Mouse (Mus musculus) left cerebral cortex, adult 9 months (tissue): Measurements from ENCODE around the gene Ak6.

Experiments used
- DNase-seq, 2 experiments: peaks; one replicate each; pipeline ENCODE4 v3.0.0; 2022; ENCODE audit warnings: low spot score in 2 of 2

The Ak6 gene

DNA sequence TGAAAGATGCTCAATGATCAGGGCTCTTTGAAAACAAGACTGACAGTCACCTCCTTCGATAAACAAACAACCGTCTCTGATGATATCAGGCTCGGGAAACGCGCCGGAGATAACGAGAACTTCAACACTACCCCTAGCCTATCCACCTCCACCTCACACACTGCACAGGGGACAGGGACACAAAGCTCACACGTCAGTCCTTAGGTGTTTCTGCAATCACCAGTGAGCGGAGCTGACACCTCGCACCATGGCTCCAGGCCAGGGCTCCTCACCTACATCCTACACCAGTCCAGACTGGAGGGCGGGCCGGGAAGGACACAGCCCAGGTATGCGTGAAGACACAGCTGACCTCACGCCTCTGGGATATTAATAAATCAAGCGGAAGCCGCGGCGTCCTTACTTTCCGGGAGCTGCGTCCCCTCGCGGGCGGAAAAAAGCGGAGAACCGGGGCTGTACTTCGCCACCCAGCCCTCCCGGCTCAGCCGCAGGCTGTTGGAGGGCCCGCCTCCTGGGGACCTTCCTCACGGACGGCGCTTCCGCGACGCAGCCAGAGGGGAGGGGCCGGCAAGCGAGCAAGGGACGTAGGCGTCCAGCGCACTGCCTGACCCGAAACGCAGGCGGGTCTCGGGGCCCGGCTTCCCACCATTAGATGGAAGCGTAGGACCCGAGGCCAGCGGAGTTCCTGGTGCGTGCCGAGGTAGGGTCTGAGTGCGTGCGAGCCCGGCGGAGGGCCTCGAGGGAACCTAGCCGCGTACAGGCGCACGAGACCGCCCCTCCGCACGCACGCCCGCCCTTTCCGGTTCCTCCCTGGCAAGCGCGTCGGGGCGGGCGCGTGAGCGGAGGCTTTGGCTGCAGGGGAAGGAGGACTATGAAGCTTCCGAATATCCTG is at the start of gene Ak6, which contains the start of gene Rad17:
Gene Ak6, plus strand, starts transcription at position 430 of the 889 bp plus-strand sequence.
Gene Rad17, minus strand, starts transcription at position 502 of the 889 bp plus-strand sequence.
- peak; percentile 82 to 92 for DNase-seq

- DNase-seq = no peak
These were observed 49.7 kb upstream of the Ak6 start for GRCm38 (mm10) chr13:100601034-100601433.

- DNase-seq = no peak
These were observed 48.4 kb upstream of the Ak6 start for GRCm38 (mm10) chr13:100602239-100602902.

DNA sequence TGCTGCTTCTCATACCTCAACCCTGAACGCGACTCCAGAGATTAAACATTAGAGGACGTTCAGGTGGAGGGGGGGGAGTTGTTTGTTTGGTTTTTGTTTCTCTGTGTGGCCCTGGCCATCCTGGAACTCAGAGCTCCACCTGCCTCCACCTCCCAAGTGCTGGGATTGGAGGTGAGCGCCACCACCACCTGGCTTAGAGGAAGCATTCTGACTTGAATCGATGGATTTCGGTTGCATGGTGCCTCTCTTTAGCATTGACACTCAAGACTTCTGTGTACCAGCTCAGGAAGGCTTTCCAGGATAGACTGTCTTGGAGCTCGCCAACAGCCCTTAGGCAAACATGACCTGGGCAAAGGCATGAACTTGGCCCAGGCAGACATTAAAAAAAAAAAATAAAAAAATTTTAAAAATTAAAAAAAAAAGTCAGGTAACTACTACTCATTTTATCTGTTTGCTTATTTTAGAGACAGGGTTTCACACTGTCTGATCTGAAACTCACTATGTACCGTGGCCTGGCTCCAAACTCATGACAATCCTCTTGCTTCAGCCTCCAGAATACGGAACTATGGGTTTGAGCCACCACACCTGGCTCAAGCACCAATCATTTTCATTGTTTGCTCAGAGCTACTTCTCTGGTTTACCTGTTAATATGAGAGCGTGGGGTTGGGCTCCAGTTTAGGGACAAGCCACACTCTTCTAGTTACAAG is 47.6 kb upstream of the Ak6 start:
- DNase-seq = no peak

- DNase-seq = no peak
These were observed 47.1 kb upstream of the Ak6 start for GRCm38 (mm10) chr13:100603738-100604095.

DNA sequence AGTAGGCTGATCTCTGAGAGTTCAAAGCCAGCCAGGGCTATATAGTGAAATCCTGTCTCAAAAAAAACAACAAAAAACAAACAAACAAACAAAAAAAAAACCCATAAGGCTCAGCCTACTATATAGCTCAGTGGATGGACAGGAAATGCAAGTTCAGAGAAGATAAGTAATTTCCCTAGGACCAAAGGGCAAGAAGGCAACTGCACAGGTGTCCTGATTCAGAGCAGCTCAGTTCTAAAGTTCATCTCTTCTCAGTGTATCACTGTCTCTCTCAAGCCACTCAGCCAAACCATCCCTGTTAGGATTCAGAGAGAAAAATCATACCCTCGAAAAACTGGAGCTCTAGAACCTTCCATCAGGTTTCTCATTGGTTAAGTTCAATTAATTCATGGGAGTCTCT is 44.9 kb upstream of the Ak6 start:
- no peak for DNase-seq

GRCm38 (mm10) chr13:100607756-100608155 is 43.0 kb upstream of the Ak6 start:
- DNase-seq = no peak

GRCm38 (mm10) chr13:100611266-100611665 is 39.5 kb upstream of the Ak6 start:
- DNase-seq = no peak

DNA sequence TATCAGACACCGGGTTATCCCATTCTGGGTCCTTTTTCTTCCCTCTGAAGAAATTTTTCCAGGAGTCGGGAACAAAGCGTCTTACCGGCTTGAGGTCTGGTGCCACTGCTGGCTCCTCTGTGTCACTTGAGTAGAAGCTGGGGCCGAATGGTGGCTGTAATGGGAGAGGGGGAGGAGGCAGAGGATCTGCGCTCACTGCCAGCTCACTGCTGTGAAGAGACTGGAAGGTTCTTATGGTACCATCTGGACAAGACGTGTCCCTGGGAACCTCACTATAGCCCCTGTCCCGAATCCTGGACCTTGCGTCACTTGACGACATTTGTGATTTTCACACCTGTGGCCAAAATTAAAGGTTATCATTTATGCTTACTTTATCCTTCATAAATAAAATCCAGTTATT is 38.5 kb upstream of the Ak6 start:
- DNase-seq = no peak

- DNase-seq = no peak
These were observed 37.9 kb upstream of the Ak6 start for GRCm38 (mm10) chr13:100612903-100613302.

DNA sequence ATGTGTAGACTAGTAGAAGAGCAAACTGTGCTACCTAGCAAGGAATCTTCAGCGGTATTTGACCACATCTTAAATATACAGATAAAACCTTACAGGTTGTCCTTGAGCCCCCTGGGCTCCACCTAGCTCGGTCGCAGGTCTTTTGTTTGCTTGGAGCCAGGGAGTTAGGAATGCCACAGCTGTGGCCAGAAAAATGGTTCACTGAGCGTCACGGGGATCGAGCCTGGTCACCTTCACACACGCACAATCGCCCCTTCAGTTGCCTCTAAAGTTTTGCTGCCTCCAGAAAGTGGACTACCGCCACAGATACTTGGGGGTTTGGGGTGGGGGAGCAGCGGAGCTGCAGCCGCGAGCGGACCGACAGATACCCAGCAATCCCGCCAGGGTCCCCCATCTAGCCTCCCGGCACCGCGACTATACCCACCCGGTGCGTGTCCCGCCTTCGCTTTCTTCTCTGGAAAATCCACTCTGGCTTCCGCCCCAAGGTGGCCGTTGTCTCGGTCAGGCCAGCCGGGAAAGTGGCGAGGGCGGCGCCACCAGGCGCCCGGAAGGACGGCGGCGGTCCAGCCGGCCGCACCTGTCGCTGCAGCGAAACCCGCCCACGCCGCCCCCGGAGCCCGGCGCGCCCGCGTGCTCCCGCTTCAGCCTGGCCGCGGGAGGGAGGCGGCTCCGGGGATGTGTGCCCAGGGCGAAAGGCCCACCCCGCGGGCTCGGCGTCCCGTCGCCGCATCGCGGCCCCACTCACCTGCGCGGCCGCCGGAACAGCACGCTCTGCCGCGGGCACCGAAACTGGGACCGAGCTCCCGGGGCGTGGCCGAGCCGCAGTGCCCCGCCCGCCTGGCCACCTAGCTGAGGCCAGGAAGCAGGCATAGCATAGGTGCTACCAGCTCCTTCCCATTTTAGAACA is 34.3 kb upstream of the Ak6 start, which contains the start of gene Marveld2:
Gene Marveld2, minus strand, starts transcription at position 791 of the 907 bp plus-strand sequence.
- peak in 1 of 2 experiments; percentile 12 for DNase-seq

GRCm38 (mm10) chr13:100617583-100617982 is 33.2 kb upstream of the Ak6 start:
- DNase-seq = no peak

DNA sequence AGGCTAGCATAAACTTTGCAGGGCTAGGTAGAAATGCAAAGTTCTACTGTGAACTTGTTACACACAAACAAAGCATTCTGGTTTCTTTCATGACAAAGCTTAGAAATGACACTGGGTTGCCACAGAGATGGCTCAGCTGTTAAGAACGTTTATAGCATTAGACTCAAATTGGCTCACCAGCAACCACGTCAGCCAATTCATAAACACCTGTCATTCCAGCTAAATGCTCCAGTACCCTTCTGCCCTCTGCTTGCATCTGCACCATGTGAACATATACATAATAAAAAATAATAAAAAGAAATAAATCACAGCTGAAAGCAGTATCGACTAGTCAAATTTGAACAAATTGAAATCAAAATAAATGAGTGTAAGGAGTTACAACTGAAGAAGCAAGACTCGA is 28.5 kb upstream of the Ak6 start:
- no peak for DNase-seq

DNA sequence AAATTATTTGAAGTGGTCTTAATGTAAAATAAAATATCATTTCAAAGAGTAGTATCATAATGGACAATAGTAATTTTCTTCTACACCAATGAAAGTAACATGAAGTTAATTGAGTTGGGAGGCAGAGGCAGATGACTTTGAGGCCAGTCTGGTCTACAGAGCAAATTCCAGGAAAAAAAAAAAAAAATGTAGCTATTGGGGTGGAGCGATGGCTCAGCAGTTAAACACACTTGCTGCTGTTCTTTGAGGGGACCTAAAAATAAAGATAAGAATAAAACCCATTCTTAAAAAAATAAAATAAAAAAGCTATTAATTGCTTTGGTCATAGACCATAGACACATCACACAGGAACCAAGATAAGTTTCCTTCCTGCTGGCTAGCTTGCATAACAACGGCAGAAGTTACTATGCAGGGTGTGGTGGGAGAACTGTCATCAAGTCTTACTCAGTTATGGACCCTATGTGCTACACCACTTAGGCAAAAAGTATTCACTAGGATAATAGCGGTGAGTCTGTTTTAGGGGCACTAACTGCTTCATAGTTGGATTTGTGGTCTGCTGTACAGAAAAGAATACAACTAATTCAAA is 16.6 kb upstream of the Ak6 start:
- no peak for DNase-seq

GRCm38 (mm10) chr13:100642471-100643209 is 8.1 kb upstream of the Ak6 start:
- DNase-seq = no peak

GRCm38 (mm10) chr13:100648223-100648622 is 2.6 kb upstream of the Ak6 start:
- no peak for DNase-seq

DNA sequence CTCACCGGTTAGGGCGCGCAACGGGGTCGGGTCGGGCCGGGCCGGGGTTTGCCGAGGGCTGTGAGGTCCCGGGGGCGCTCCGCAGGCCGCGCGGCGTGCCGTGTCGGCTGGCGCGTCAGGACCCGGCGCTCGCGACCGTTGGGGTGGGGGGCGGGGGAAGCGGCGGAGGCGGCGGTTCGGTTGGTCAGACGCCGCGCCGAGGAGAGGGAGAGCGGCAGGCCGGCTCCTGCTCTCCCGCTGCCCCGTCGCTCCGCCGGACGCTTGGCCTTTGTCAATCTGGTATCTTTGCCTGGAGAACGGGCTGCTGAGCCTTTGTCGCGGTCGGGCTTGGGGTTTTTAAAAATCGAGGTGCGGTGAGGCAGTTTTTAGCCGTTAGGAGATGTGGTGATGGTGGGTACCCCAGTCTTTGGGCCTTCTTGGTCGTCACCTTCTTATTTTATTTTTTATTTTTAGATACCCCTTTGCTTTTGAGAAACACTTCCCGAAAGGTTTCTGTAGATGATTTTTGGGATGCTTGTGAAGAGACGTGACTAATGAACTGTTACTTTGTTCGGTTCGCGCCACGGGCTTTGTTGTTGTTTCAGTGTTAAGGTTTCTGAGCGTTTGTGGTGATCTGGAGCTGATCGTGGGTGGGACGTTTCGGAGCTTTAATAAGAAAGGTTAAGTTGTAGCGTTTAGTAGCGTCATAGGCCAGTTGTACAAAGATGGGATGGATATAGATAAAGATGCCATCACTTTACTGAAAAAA is 834 bp downstream of the Ak6 start, which contains the start of gene Taf9:
Gene Taf9, plus strand, starts transcription at position 141 of the 748 bp plus-strand sequence.
- no peak for DNase-seq

DNA sequence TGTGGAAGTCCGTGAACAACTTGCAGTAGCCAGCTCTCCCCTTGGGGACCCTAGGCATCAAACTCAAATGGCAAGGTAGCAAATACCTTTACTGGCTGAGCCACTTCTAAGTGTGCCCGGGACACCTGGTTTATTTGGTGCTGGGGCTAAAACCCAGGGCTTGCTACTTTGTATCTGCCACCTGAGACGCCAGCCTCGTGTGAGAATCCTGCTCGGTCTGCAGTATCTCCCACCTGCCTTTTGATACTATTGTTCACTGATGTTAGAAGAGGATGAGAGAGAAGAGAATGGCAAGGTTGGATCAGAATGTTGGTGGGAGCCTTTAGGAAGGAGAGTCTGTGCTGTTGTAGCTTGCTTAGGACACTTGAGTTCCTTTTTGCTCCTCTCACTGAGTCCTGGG is 7.3 kb downstream of the Ak6 start:
- DNase-seq = no peak

DNA sequence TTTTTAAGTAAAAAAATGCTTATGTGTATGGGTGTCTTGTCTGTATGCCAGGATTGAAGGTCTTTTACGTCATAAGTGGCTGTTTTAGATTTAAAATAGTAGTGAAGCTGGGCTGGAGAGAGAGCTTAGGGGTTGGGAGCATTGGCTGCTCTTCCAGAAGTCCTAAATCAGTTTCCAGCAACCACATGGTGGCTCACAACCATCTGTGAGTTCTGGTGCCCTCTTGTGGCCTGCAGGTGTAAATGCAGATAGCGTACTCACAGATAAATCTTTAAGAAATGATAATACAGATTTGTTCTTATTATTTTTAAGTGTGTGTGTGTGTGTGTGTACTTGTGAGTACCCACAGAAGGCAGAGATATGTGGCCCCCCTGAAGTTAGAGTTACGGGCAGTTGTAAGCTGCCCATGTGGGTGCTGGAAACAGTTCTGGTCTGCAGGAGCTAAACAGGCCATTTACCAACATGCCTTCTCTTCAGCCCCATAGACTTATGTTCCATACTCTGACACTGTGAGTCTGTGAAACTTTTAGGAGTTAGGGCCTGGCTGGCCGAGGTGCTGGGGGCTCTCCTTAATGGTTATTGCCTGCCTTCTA is 9.2 kb downstream of the Ak6 start:
- DNase-seq = peak in 1 of 2 experiments; percentile 33
